Mouse (Mus musculus) E14TG2a.4 (cell line): ENCODE data around the gene Nubp2.
A peak's percentile ranks its signal among the peaks of the same experiment; 100 is the strongest.

Source experiments
- CTCF ChIP-seq: conservative IDR thresholded peaks from 2 replicates; pipeline ENCODE4 v1.5.1; 2014; ENCODE audit warnings: low read length
- POU5F1 ChIP-seq: IDR thresholded peaks from 2 replicates; pipeline ENCODE4 v1.6.1; 2014; ENCODE audit warnings: low read length, borderline replicate concordance

- TF ChIP-seq CTCF (no peak), POU5F1 (0 out of 2 replicates have a peak, but pooled peaks have one; percentile 34)
Measured at GRCm38 (mm10) chr17:24874405-24874745, 11.8 kb downstream of the Nubp2 start.
